Mouse (Mus musculus) ES-E14 (cell line): ENCODE measurements at regions not wholly inside any gene's neighbourhood (a gene's known extent, or its start where the extent isn't known, plus 50 kb on each side); places are given as distances from the start of the nearest gene placed in this dataset.

Source experiments
- CHD2 ChIP-seq: IDR thresholded peaks from 2 replicates; pipeline ENCODE4 v1.6.1; 2014; ENCODE audit warnings: mild to moderate bottlenecking, low read depth, low read length, inconsistent platforms
- HCFC1 ChIP-seq: IDR thresholded peaks from 2 replicates; pipeline ENCODE4 v1.6.1; 2012; ENCODE audit warnings: low read length, inconsistent platforms, borderline replicate concordance; ENCODE audit not compliant: insufficient read depth
- MAFK ChIP-seq: IDR thresholded peaks from 2 replicates; pipeline ENCODE4 v1.6.1; 2014; ENCODE audit warnings: mild to moderate bottlenecking, low read depth, low read length, inconsistent platforms; ENCODE audit not compliant: insufficient read depth
- ZC3H11A ChIP-seq: IDR thresholded peaks from 2 replicates; pipeline ENCODE4 v1.6.1; 2012; ENCODE audit warnings: low read depth, mild to moderate bottlenecking, inconsistent platforms, low read length, borderline replicate concordance
- ZNF384 ChIP-seq: IDR thresholded peaks from 2 replicates; pipeline ENCODE4 v1.6.1; 2012; ENCODE audit warnings: low read depth, low read length, inconsistent platforms

DNA sequence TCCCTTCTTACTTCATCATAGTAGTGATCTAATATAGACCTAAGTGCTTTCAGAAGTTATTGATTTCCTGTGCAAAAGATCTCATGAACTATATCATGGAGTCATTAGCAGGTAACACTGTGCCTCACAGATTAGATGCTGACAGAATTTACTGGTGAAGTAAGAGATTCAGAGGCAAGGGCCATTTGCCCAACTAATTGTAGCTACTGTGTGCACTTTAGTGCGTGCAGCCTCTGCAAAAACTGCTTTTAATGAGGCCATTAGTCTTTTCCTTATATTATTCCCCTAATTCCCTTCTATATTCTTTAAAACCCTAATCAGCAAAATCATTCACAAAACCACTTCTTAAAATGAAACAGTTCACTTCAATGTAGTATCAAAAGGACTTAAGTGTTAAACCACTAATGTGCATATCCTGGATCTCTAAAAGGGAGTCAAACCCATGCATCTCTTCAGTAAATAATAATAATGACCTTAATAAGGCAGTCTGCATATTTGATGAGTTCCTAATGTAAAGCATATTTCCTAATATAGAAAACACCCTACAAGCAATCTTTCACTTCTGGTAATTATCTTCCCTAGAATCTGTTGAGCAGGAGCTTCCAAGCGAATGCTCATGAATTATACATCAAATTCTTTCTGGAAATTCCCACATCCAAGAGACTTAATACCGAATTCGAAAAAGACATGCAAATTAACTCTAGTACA, 1847.4 kb downstream of the Efna5 start:
- no peak for TF ChIP-seq ZC3H11A
- no peak for TF ChIP-seq ZNF384
- TF ChIP-seq HCFC1, result no peak
- no peak for TF ChIP-seq MAFK
- no peak for TF ChIP-seq CHD2
